28 mouse cellular contexts compared by ENCODE assay signal in the genomic region with DNA sequence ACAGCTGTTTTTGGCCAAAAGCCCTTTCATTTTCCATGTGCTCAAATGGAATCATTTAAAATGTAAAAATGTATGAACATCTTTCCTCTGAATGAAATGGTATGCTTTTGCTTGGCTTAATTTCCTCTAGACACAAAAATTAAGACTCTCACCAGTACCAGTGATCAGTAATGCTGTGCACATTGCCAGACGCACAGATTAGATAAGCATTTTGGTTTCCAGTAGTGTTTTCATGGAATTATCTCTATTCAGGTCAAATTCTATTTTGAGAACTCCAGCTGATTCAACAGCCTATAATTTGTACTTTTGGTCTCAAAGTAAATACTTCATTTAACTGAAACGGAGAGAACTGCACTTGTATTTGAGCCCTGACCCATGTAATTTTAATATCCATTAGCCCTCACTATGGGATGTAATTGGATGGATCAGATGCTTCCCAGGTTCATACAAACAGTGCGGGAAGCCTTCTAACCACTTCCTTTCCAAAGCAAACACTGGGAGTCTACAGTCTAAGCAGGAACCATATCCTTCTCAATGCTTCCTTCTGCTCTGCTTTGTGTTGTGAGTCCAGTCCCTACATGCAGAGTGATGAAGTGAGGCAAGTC.
DNase-seq lines count a peak whose midpoint lies in the region; ATAC-seq and TF ChIP-seq lines count a peak whose summit lies in the region.
"Had no signal": no experiment of that assay in that cellular context is flagged by ENCODE, and none has a peak within 500 bp of the region (broad histone marks: within the 10 kb centered on the region; RNA-seq: fewer than 3 reads in every experiment).

No protein-coding gene starts in this region.

- no peak for ATAC-seq in forebrain, embryonic 14.5 days
- no peak for ATAC-seq in forebrain, embryonic 11.5 days (replicated peaks; ENCODE audit: low FRiP score)
- ATAC-seq in heart, embryonic 11.5 days (replicated peaks; ENCODE audit: insufficient number of reproducible peaks, low FRiP score, low TSS enrichment): no peak
- ATAC-seq in lung, postnatal 0 days: no peak
- ATAC-seq: CD4-positive, CD25-positive, alpha-beta regulatory T cell, adult 4 months had no signal

- peak; percentile 35 for DNase-seq in forebrain, embryonic 14.5 days (ENCODE audit: low spot score)
- no peak for DNase-seq in forebrain, embryonic 11.5 days (ENCODE audit: low spot score)
- DNase-seq in heart, postnatal 36 days: no peak
- peak; percentile 7 for DNase-seq in lung, postnatal 0 days (ENCODE audit: low spot score)
- DNase-seq in lung, postnatal 14 days: no peak
- DNase-seq in telencephalon, adult 2 months (ENCODE audit: low read depth, low spot score): peak; percentile 4
- no peak for DNase-seq in ovary, postnatal 14 days (ENCODE audit: low spot score)
- DNase-seq: adrenal gland, postnatal 36 days; cerebellum, adult 2 months; cerebellum, postnatal 36 days; gastrocnemius, postnatal 14 days; kidney, adult 18-20 months; kidney, postnatal 10 days; layer of hippocampus, postnatal 36 days; lung, postnatal 10 days; midbrain, embryonic 14.5 days; right cerebral cortex, postnatal 25 days; thymus, adult 18-20 months; thymus, postnatal 4 days had no signal

- H3K4me1 ChIP-seq in forebrain, embryonic 14.5 days (ENCODE audit: control insufficient read depth, insufficient read depth, low read length): no peaks in the 10 kb centered on the region
- H3K4me1 ChIP-seq in forebrain, embryonic 11.5 days (replicated peaks; ENCODE audit: control insufficient read depth, insufficient read depth, low read length): no peaks in the 10 kb centered on the region
- peaks cover 7% of the 10 kb centered on the region; the same call in 1 of the 2 replicates for H3K4me1 ChIP-seq in heart, embryonic 11.5 days (ENCODE audit: control insufficient read depth, insufficient read depth, low read length)
- H3K4me1 ChIP-seq in lung, postnatal 0 days (ENCODE audit: insufficient read depth, low read depth, low read length): no peaks in the 10 kb centered on the region
- H3K4me1 ChIP-seq: hindbrain, embryonic 15.5 days; limb, embryonic 13.5 days; liver, embryonic 15.5 days; megakaryocyte, embryonic 14.5 days; neural tube, embryonic 13.5 days had no signal

- no peaks in the 10 kb centered on the region for H3K36me3 ChIP-seq in forebrain, embryonic 14.5 days (ENCODE audit: control insufficient read depth, insufficient read depth, low read length)
- H3K36me3 ChIP-seq in forebrain, embryonic 11.5 days (ENCODE audit: control insufficient read depth, insufficient read depth, low read length): no peaks in the 10 kb centered on the region
- H3K36me3 ChIP-seq in heart, embryonic 11.5 days (ENCODE audit: control insufficient read depth, insufficient read depth, low read length): no peaks in the 10 kb centered on the region
- no peaks in the 10 kb centered on the region for H3K36me3 ChIP-seq in lung, postnatal 0 days (ENCODE audit: insufficient read depth, low read length)
- H3K36me3 ChIP-seq: hindbrain, embryonic 15.5 days; limb, embryonic 13.5 days; liver, embryonic 15.5 days; neural tube, embryonic 13.5 days had no signal

- H3K9me3 ChIP-seq in forebrain, embryonic 14.5 days (replicated peaks; ENCODE audit: control insufficient read depth, low read length): no peaks in the 10 kb centered on the region
- H3K9me3 ChIP-seq in forebrain, embryonic 11.5 days (ENCODE audit: control insufficient read depth, low read length): no peaks in the 10 kb centered on the region
- no peaks in the 10 kb centered on the region for H3K9me3 ChIP-seq in heart, embryonic 11.5 days (replicated peaks; ENCODE audit: control insufficient read depth, low read length)
- H3K9me3 ChIP-seq in lung, postnatal 0 days (ENCODE audit: low read length): no peaks in the 10 kb centered on the region
- H3K9me3 ChIP-seq: hindbrain, embryonic 15.5 days; limb, embryonic 13.5 days; liver, embryonic 15.5 days; megakaryocyte, embryonic 14.5 days; neural tube, embryonic 13.5 days had no signal

- no peak overlapping the region for H3K4me3 ChIP-seq in forebrain, embryonic 14.5 days (ENCODE audit: low read depth, low read length)
- H3K4me3 ChIP-seq in forebrain, embryonic 11.5 days (ENCODE audit: low read depth, low read length): no peak overlapping the region
- H3K4me3 ChIP-seq in heart, embryonic 11.5 days (ENCODE audit: low read depth, low read length): no peak overlapping the region
- H3K4me3 ChIP-seq in lung, postnatal 0 days (ENCODE audit: low read depth, low read length): no peak overlapping the region
- H3K4me3 ChIP-seq: erythroblast, embryonic 14.5 days; hindbrain, embryonic 15.5 days; layer of hippocampus, adult 2 months; limb, embryonic 13.5 days; liver, embryonic 15.5 days; megakaryocyte, embryonic 14.5 days; neural tube, embryonic 13.5 days had no signal

- H3K4me2 ChIP-seq in forebrain, embryonic 14.5 days (ENCODE audit: low read length): no peak overlapping the region
- no peak overlapping the region for H3K4me2 ChIP-seq in forebrain, embryonic 11.5 days (ENCODE audit: low read depth, low read length, severe bottlenecking)
- H3K4me2 ChIP-seq in heart, embryonic 11.5 days: no peak overlapping the region
- no peak overlapping the region for H3K4me2 ChIP-seq in lung, postnatal 0 days (replicated peaks; ENCODE audit: low read depth, low read length)
- H3K4me2 ChIP-seq: hindbrain, embryonic 15.5 days; limb, embryonic 13.5 days; liver, embryonic 15.5 days; neural tube, embryonic 13.5 days had no signal

- WGBS in forebrain, embryonic 14.5 days: 59% methylated on average over 3 of the region's 3 CpGs
- WGBS in forebrain, embryonic 11.5 days: 73% methylated on average over 3 of the region's 3 CpGs
- WGBS in heart, embryonic 11.5 days (ENCODE audit: insufficient replicate concordance): 39% methylated on average over 3 of the region's 3 CpGs
- WGBS in lung, postnatal 0 days: 42% methylated on average over 3 of the region's 3 CpGs

- H3K27ac ChIP-seq in forebrain, embryonic 14.5 days (ENCODE audit: low read depth, low read length): no peak overlapping the region
- no peak overlapping the region for H3K27ac ChIP-seq in forebrain, embryonic 11.5 days (ENCODE audit: low read depth, low read length)
- peak overlapping the region; percentile 0; the same call in 1 of the 2 replicates for H3K27ac ChIP-seq in heart, embryonic 11.5 days (ENCODE audit: low read depth, low read length)
- no peak overlapping the region for H3K27ac ChIP-seq in lung, postnatal 0 days (ENCODE audit: low read length)
- H3K27ac ChIP-seq: hindbrain, embryonic 15.5 days; layer of hippocampus, adult 2 months; limb, embryonic 13.5 days; liver, embryonic 15.5 days; neural tube, embryonic 13.5 days had no signal

- intact Hi-C loops in heart, postnatal 36 days (cut with DNase I): no loop called here

- TF ChIP-seq CTCF in lung, postnatal 0 days (IDR thresholded peaks at IDR 0.05): no peak

- no peak for TF ChIP-seq EP300 in lung, postnatal 0 days (IDR thresholded peaks at IDR 0.05)

- H3K27me3 ChIP-seq in forebrain, embryonic 14.5 days (replicated peaks; ENCODE audit: control insufficient read depth, insufficient read depth, low read length): no peaks in the 10 kb centered on the region
- no peaks in the 10 kb centered on the region for H3K27me3 ChIP-seq in forebrain, embryonic 11.5 days (ENCODE audit: control insufficient read depth, insufficient read depth, low read length)
- no peaks in the 10 kb centered on the region for H3K27me3 ChIP-seq in heart, embryonic 11.5 days (ENCODE audit: control insufficient read depth, insufficient read depth, low read length)
- no peaks in the 10 kb centered on the region for H3K27me3 ChIP-seq in lung, postnatal 0 days (replicated peaks; ENCODE audit: insufficient read depth, low read length)
- H3K27me3 ChIP-seq: hindbrain, embryonic 15.5 days; limb, embryonic 13.5 days; liver, embryonic 15.5 days; megakaryocyte, embryonic 14.5 days; neural tube, embryonic 13.5 days had no signal

- H3K9ac ChIP-seq in forebrain, embryonic 14.5 days (ENCODE audit: low read length): no peak overlapping the region
- H3K9ac ChIP-seq in forebrain, embryonic 11.5 days (ENCODE audit: low read length): no peak overlapping the region
- H3K9ac ChIP-seq in heart, embryonic 11.5 days (ENCODE audit: low read depth, low read length): no peak overlapping the region
- no peak overlapping the region for H3K9ac ChIP-seq in lung, postnatal 0 days (replicated peaks; ENCODE audit: low read depth)
- H3K9ac ChIP-seq: hindbrain, embryonic 15.5 days; limb, embryonic 13.5 days; liver, embryonic 15.5 days; neural tube, embryonic 13.5 days had no signal

Comparison
In these comparisons a context has a peak if more than half of its experiments do, and no peak if none do; other contexts are left out.
1. DNase-seq: peak in forebrain, embryonic 14.5 days (single experiment), lung, postnatal 0 days (single experiment) and telencephalon, adult 2 months (single experiment); none in forebrain, embryonic 11.5 days (single experiment), heart, postnatal 36 days (0 of 2), lung, postnatal 14 days (single experiment) and ovary, postnatal 14 days (single experiment).